Mouse (Mus musculus) brain, embryonic 14.5 days (tissue): ENCODE results near the gene Bcl9l.

ENCODE experiments used
- CTCF ChIP-seq: fragments of 200-500 bp; IDR thresholded peaks from 2 replicates; pipeline ENCODE4 v1.5.1; 2012; ENCODE audit warnings: inconsistent platforms, mild to moderate bottlenecking, moderate library complexity, borderline replicate concordance; ENCODE audit not compliant: insufficient read depth, insufficient read length; ENCODE audit errors: extremely low read depth
- POLR2A ChIP-seq: fragments of 200-500 bp; IDR thresholded peaks from 2 replicates; pipeline ENCODE4 v1.6.1; 2012; ENCODE audit warnings: mild to moderate bottlenecking, inconsistent platforms, borderline replicate concordance; ENCODE audit not compliant: poor library complexity, insufficient read depth, insufficient read length, severe bottlenecking; ENCODE audit errors: extremely low read depth

GRCm38 (mm10) chr9:44494863-44495809 lies 12.5 kb downstream of the Bcl9l start:
- TF ChIP-seq CTCF, result no peak
- no peak for TF ChIP-seq POLR2A
